Mouse (Mus musculus) embryonic facial prominence, embryonic 12.5 days (tissue): ENCODE data around the gene Vkorc1. TPM values are rescaled to one million over a fixed set of nuclear protein-coding genes. Genes with fewer than 3 reads are reported as not detected.
"Not testable (repeated sequence)": the region's sequence is repeated elsewhere in the genome, so short reads cannot be mapped to it uniquely, and the experiment has no call there.

ENCODE experiments used
- ATAC-seq: fragments of 200-750 bp; cut with Nextera tagmentation; 2 replicates; pipeline ENCODE4 v1.8.0; 2017; ENCODE audit not compliant: insufficient number of reproducible peaks, insufficient read depth, low FRiP score, low TSS enrichment
- H3K27ac ChIP-seq: fragments of 300-500 bp; sonication (generic); 2 replicates; pipeline ENCODE4 v1.5.1; 2016; ENCODE audit warnings: mild to moderate bottlenecking
- H3K27me3 ChIP-seq: fragments of 300-500 bp; sonication (generic); 2 replicates; pipeline ENCODE4 v1.6.1; 2016; ENCODE audit warnings: mild to moderate bottlenecking, moderate library complexity
- H3K36me3 ChIP-seq: fragments of 300-500 bp; sonication (generic); 2 replicates; pipeline ENCODE4 v1.6.1; 2016; ENCODE audit warnings: mild to moderate bottlenecking
- H3K4me1 ChIP-seq: fragments of 300-500 bp; sonication (generic); 2 replicates; pipeline ENCODE4 v1.6.1; 2016
- H3K4me2 ChIP-seq: fragments of 300-500 bp; sonication (generic); replicated peaks from 2 replicates; pipeline ENCODE4 v1.6.1; 2016; ENCODE audit warnings: mild to moderate bottlenecking, moderate library complexity
- H3K4me3 ChIP-seq: fragments of 300-500 bp; sonication (generic); 2 replicates; pipeline ENCODE4 v1.5.1; 2016; ENCODE audit warnings: mild to moderate bottlenecking
- H3K9ac ChIP-seq: fragments of 300-500 bp; sonication (generic); 2 replicates; pipeline ENCODE4 v1.6.1; 2016; ENCODE audit warnings: mild to moderate bottlenecking, moderate library complexity
- H3K9me3 ChIP-seq: fragments of 300-500 bp; sonication (generic); 2 replicates; pipeline ENCODE4 v1.6.1; 2016; ENCODE audit warnings: mild to moderate bottlenecking, moderate library complexity
- WGBS: fragments of 180-500 bp; shearing (Covaris S2); methylation state at CpG from one replicate; pipeline ENCODE4 v1.1.7; 2016; 5-methylcytosine and 5-hydroxymethylcytosine counted together
- polyA plus RNA-seq: library from polyadenylated mRNA; unstranded; fragments of >200 nt; fragmentation: Nextera tagmentation; extraction: Ambion mirVana; gene quantifications from 2 replicates; pipeline ENCODE4 v1.2.1, GENCODE M21; 2016

The Vkorc1 gene
- polyA plus RNA-seq: 88.6 and 93.5 TPM in 2 replicates

- under 1% methylated on average over 26 of the region's 26 CpGs for WGBS
- Histone ChIP-seq H3K27ac (peak within 1 kb of the TSS; percentile 67), H3K9me3 (no peaks in the 10 kb centered on the region), H3K4me3 (peak within 1 kb of the TSS; percentile 59), H3K4me1 (peaks cover 10% of the 10 kb centered on the region; the same call in 1 of the 2 replicates), H3K9ac (peak within 1 kb of the TSS; percentile 63), H3K4me2 (peak within 1 kb of the TSS; percentile 74), H3K36me3 (peaks cover 13% of the 10 kb centered on the region), H3K27me3 (no peaks in the 10 kb centered on the region)
- ATAC-seq: peak; percentile 98
Measured at GRCm38 (mm10) chr7:127895442-127895841, at the start of gene Vkorc1, which contains the start of gene Gm21974. TSS of gene Vkorc1 (minus strand) at chr7:127895617. TSS of gene Gm21974 (minus strand) at chr7:127895454.

- H3K4me2 ChIP-seq: peak overlapping the region; percentile 27
- H3K9me3 ChIP-seq: no peaks in the 10 kb centered on the region
- no peak overlapping the region for H3K9ac ChIP-seq
- H3K27me3 ChIP-seq: peaks cover 39% of the 10 kb centered on the region
- ATAC-seq: no peak
- H3K36me3 ChIP-seq: no peaks in the 10 kb centered on the region
- 12% methylated on average over 23 of the region's 23 CpGs for WGBS
- H3K4me3 ChIP-seq: 0 out of 2 replicates have a peak overlapping the region, but pooled peaks have one; percentile 9
- no peaks in the 10 kb centered on the region for H3K4me1 ChIP-seq
- H3K27ac ChIP-seq: no peak overlapping the region
Measured at GRCm38 (mm10) chr7:127944614-127945013, 49.2 kb upstream of the Vkorc1 start.

GRCm38 (mm10) chr7:127942097-127942496 lies 46.7 kb upstream of the Vkorc1 start:
- not testable (repeated sequence) for H3K4me3 ChIP-seq, H3K4me2 ChIP-seq, ATAC-seq, H3K27ac ChIP-seq, H3K4me1 ChIP-seq, H3K9me3 ChIP-seq, H3K36me3 ChIP-seq, H3K9ac ChIP-seq
- WGBS: 51% methylated on average over 2 of the region's 2 CpGs
- H3K27me3 ChIP-seq: peaks cover 39% of the 10 kb centered on the region

GRCm38 (mm10) chr7:127936216-127936884 lies 40.9 kb upstream of the Vkorc1 start:
- ATAC-seq: no peak
- H3K4me1 ChIP-seq: peaks cover 34% of the 10 kb centered on the region
- peak overlapping the region; percentile 65 for H3K4me3 ChIP-seq
- 58% methylated on average over 18 of the region's 18 CpGs for WGBS
- H3K36me3 ChIP-seq: no peaks in the 10 kb centered on the region
- no peaks in the 10 kb centered on the region for H3K9me3 ChIP-seq
- peak overlapping the region; percentile 93 for H3K4me2 ChIP-seq
- no peak overlapping the region for H3K27ac ChIP-seq
- peak overlapping the region; percentile 73 for H3K9ac ChIP-seq
- H3K27me3 ChIP-seq: no peaks in the 10 kb centered on the region

- ATAC-seq: peak; percentile 38
- Histone ChIP-seq H3K9me3 (no peaks in the 10 kb centered on the region), H3K4me1 (peaks cover 36% of the 10 kb centered on the region), H3K27me3 (0 out of 2 replicates have a peak, but pooled peaks cover under 1% of the 10 kb centered on the region), H3K27ac (peak overlapping the region; percentile 18), H3K4me2 (peak overlapping the region; percentile 93), H3K36me3 (no peaks in the 10 kb centered on the region), H3K4me3 (peak overlapping the region; percentile 65), H3K9ac (peak overlapping the region; percentile 73)
- 2% methylated on average over 37 of the region's 38 CpGs for WGBS
Measured at GRCm38 (mm10) chr7:127935748-127936159, 40.3 kb upstream of the Vkorc1 start.

- WGBS: 7% methylated on average over 32 of the region's 32 CpGs
- no peaks in the 10 kb centered on the region for H3K9me3 ChIP-seq
- peak overlapping the region; percentile 73 for H3K9ac ChIP-seq
- H3K27ac ChIP-seq: peak overlapping the region; percentile 18
- peaks cover 37% of the 10 kb centered on the region for H3K4me1 ChIP-seq
- peaks cover 6% of the 10 kb centered on the region for H3K27me3 ChIP-seq
- peak; percentile 94 for ATAC-seq
- H3K36me3 ChIP-seq: no peaks in the 10 kb centered on the region
- H3K4me2 ChIP-seq: peak overlapping the region; percentile 93
- peak overlapping the region; percentile 65 for H3K4me3 ChIP-seq
Measured at GRCm38 (mm10) chr7:127935028-127935722, 39.8 kb upstream of the Vkorc1 start.

GRCm38 (mm10) chr7:127934075-127934474 lies 38.7 kb upstream of the Vkorc1 start:
- H3K9me3 ChIP-seq: no peaks in the 10 kb centered on the region
- H3K4me3 ChIP-seq: no peak overlapping the region
- no peak overlapping the region for H3K4me2 ChIP-seq
- ATAC-seq: no peak
- WGBS: 83% methylated on average over 5 of the region's 5 CpGs
- peaks cover 44% of the 10 kb centered on the region for H3K4me1 ChIP-seq
- no peak overlapping the region for H3K9ac ChIP-seq
- H3K27ac ChIP-seq: no peak overlapping the region
- H3K27me3 ChIP-seq: peaks cover 17% of the 10 kb centered on the region
- H3K36me3 ChIP-seq: no peaks in the 10 kb centered on the region

GRCm38 (mm10) chr7:127932273-127933031 lies 37.0 kb upstream of the Vkorc1 start:
- Histone ChIP-seq H3K4me3 (no peak overlapping the region), H3K27ac (peak overlapping the region; percentile 60; the same call in 1 of the 2 replicates), H3K9ac (0 out of 2 replicates have a peak overlapping the region, but pooled peaks have one; percentile 11), H3K27me3 (peaks cover 31% of the 10 kb centered on the region), H3K4me1 (peaks cover 44% of the 10 kb centered on the region), H3K36me3 (no peaks in the 10 kb centered on the region), H3K9me3 (no peaks in the 10 kb centered on the region), H3K4me2 (0 out of 2 replicates have a peak overlapping the region, but pooled peaks have one; percentile 3)
- WGBS: 12% methylated on average over 13 of the region's 13 CpGs
- no peak for ATAC-seq

GRCm38 (mm10) chr7:127931351-127932135 lies 36.1 kb upstream of the Vkorc1 start:
- H3K4me2 ChIP-seq: peak overlapping the region; percentile 1; the same call in 1 of the 2 replicates
- 29% methylated on average over 13 of the region's 13 CpGs for WGBS
- ATAC-seq: no peak
- 0 out of 2 replicates have a peak overlapping the region, but pooled peaks have one; percentile 11 for H3K9ac ChIP-seq
- 0 out of 2 replicates have a peak, but pooled peaks cover 6% of the 10 kb centered on the region for H3K36me3 ChIP-seq
- H3K4me3 ChIP-seq: no peak overlapping the region
- H3K9me3 ChIP-seq: no peaks in the 10 kb centered on the region
- peaks cover 31% of the 10 kb centered on the region for H3K27me3 ChIP-seq
- H3K27ac ChIP-seq: peak overlapping the region; percentile 69
- peaks cover 43% of the 10 kb centered on the region for H3K4me1 ChIP-seq

GRCm38 (mm10) chr7:127930636-127931035 lies 35.2 kb upstream of the Vkorc1 start:
- Histone ChIP-seq H3K4me2 (no peak overlapping the region), H3K9me3 (no peaks in the 10 kb centered on the region), H3K36me3 (peaks cover 15% of the 10 kb centered on the region; the same call in 1 of the 2 replicates), H3K4me3 (no peak overlapping the region), H3K27ac (no peak overlapping the region), H3K27me3 (peaks cover 31% of the 10 kb centered on the region), H3K9ac (no peak overlapping the region), H3K4me1 (peaks cover 36% of the 10 kb centered on the region)
- WGBS: 78% methylated on average over 5 of the region's 5 CpGs
- ATAC-seq: no peak
